Mouse (Mus musculus) heart, adult 2 months (tissue): Measurements from ENCODE around the gene S100a3.

Experiments used
- CTCF ChIP-seq: fragments of 200-600 bp; IDR thresholded peaks from 2 replicates; pipeline ENCODE4 v1.8.1; 2022; ENCODE audit warnings: antibody characterized with exemption, mild to moderate bottlenecking, moderate library complexity
- EP300 ChIP-seq: fragments of 200-500 bp; IDR thresholded peaks from 2 replicates; pipeline ENCODE4 v1.6.1; 2011; ENCODE audit warnings: low read depth, low read length, control low read depth; ENCODE audit not compliant: insufficient read depth
- POLR2A ChIP-seq: fragments of 200-500 bp; IDR thresholded peaks from 2 replicates; pipeline ENCODE4 v1.6.1; 2011; ENCODE audit warnings: mild to moderate bottlenecking, low read depth, low read length, control low read depth; ENCODE audit not compliant: insufficient read depth

GRCm38 (mm10) chr3:90582556-90582955 is 22.2 kb downstream of the S100a3 start:
- TF ChIP-seq CTCF, result no peak
- TF ChIP-seq EP300, result no peak
- no peak for TF ChIP-seq POLR2A
